Mouse (Mus musculus) adrenal gland, adult (tissue): Measurements from ENCODE around the gene Rtp2.
A peak's percentile ranks its signal among the peaks of the same experiment; 100 is the strongest.

Experiments used
- DNase-seq, 2 experiments: peaks; one replicate each; pipeline ENCODE4 v3.0.0; 2022 to 2023; ENCODE audit warnings: low spot score in 1 of 2; ENCODE audit not compliant: inconsistent age in 2 of 2

Rtp2 gene

GRCm38 (mm10) chr16:23897486-23897885 lies 34.7 kb downstream of the Rtp2 start:
- peak; percentile 7 to 69 for DNase-seq

- DNase-seq, result peak in 1 of 2 experiments; percentile 33
These were observed 37.1 kb downstream of the Rtp2 start for GRCm38 (mm10) chr16:23895135-23895534.

GRCm38 (mm10) chr16:23890636-23891035 lies 41.6 kb downstream of the Rtp2 start, which contains the start of gene Sst:
TSS of gene Sst (minus strand) at chr16:23890958.
- no peak for DNase-seq

GRCm38 (mm10) chr16:23890151-23890550 lies 42.0 kb downstream of the Rtp2 start:
- peak; percentile 18 to 60 for DNase-seq

GRCm38 (mm10) chr16:23887910-23888579 lies 44.1 kb downstream of the Rtp2 start:
- DNase-seq, result no peak

GRCm38 (mm10) chr16:23885098-23885497 lies 47.1 kb downstream of the Rtp2 start:
- DNase-seq, result no peak
